Mouse (Mus musculus): ENCODE measurements around the gene Ehd3.
"Not testable (repeated sequence)": the region's sequence is repeated elsewhere in the genome, so short reads cannot be mapped to it uniquely, and the experiment has no call there.

The Ehd3 gene

GRCm38 (mm10) chr17:73826106-73826505 is 22.2 kb downstream of the Ehd3 start:
- no peak for DNase-seq (ENCODE audit: low spot score in 2 of 2)

GRCm38 (mm10) chr17:73827446-73827845 is 23.5 kb downstream of the Ehd3 start:
- DNase-seq (ENCODE audit: low spot score in 2 of 2), result no peak

- no peak for DNase-seq (ENCODE audit: low spot score in 2 of 2)
These were observed 26.6 kb downstream of the Ehd3 start for GRCm38 (mm10) chr17:73830511-73830910.

- DNase-seq (ENCODE audit: low spot score in 2 of 2), result no peak
These were observed 27.5 kb downstream of the Ehd3 start for GRCm38 (mm10) chr17:73831427-73831826.

GRCm38 (mm10) chr17:73832901-73833300 is 29.0 kb downstream of the Ehd3 start:
- no peak for DNase-seq (ENCODE audit: low spot score in 2 of 2)

- DNase-seq (ENCODE audit: low spot score in 2 of 2), result no peak
These were observed 29.5 kb downstream of the Ehd3 start for GRCm38 (mm10) chr17:73833474-73833873.

- no peak for DNase-seq (ENCODE audit: low spot score in 2 of 2)
These were observed 32.7 kb downstream of the Ehd3 start for GRCm38 (mm10) chr17:73836601-73837000.

GRCm38 (mm10) chr17:73837244-73837643 is 33.3 kb downstream of the Ehd3 start:
- no peak for DNase-seq (ENCODE audit: low spot score in 2 of 2)

- no peak for DNase-seq (ENCODE audit: low spot score in 2 of 2)
These were observed 35.3 kb downstream of the Ehd3 start for GRCm38 (mm10) chr17:73839086-73839835.

- not testable (repeated sequence) for DNase-seq (ENCODE audit: low spot score in 2 of 2)
These were observed 35.9 kb downstream of the Ehd3 start for GRCm38 (mm10) chr17:73839876-73840275.

- no peak for DNase-seq (ENCODE audit: low spot score in 2 of 2)
These were observed 39.0 kb downstream of the Ehd3 start for GRCm38 (mm10) chr17:73842963-73843362.

- DNase-seq (ENCODE audit: low spot score in 2 of 2), result no peak
These were observed 41.7 kb downstream of the Ehd3 start for GRCm38 (mm10) chr17:73845632-73846031.

GRCm38 (mm10) chr17:73847399-73847798 is 43.5 kb downstream of the Ehd3 start:
- no peak for DNase-seq (ENCODE audit: low spot score in 2 of 2)

- DNase-seq (ENCODE audit: low spot score in 2 of 2), result no peak
These were observed 49.1 kb downstream of the Ehd3 start for GRCm38 (mm10) chr17:73853041-73853440.

- DNase-seq (ENCODE audit: low spot score in 2 of 2), result no peak
These were observed 49.8 kb downstream of the Ehd3 start for GRCm38 (mm10) chr17:73853717-73854116.

- DNase-seq (ENCODE audit: low spot score in 2 of 2), result peak in 1 of 2 experiments; percentile 34
These were observed 65.2 kb downstream of the Ehd3 start for GRCm38 (mm10) chr17:73869008-73869685.

GRCm38 (mm10) chr17:73870956-73871605 is 67.1 kb downstream of the Ehd3 start:
- DNase-seq (ENCODE audit: low spot score in 2 of 2), result no peak

GRCm38 (mm10) chr17:73875268-73875667 is 71.3 kb downstream of the Ehd3 start:
- no peak for DNase-seq (ENCODE audit: low spot score in 2 of 2)

- DNase-seq (ENCODE audit: low spot score in 2 of 2), result no peak
These were observed 71.7 kb downstream of the Ehd3 start for GRCm38 (mm10) chr17:73875674-73876073.

GRCm38 (mm10) chr17:73879262-73879916 is 75.5 kb downstream of the Ehd3 start:
- no peak for DNase-seq (ENCODE audit: low spot score in 2 of 2)

GRCm38 (mm10) chr17:73880286-73880685 is 76.4 kb downstream of the Ehd3 start:
- DNase-seq (ENCODE audit: low spot score in 2 of 2), result no peak

GRCm38 (mm10) chr17:73881295-73881694 is 77.4 kb downstream of the Ehd3 start:
- DNase-seq (ENCODE audit: low spot score in 2 of 2), result no peak
